Mouse (Mus musculus): ENCODE results near the gene Tmem79.
"Not testable (repeated sequence)": the region's sequence is repeated elsewhere in the genome, so short reads cannot be mapped to it uniquely, and the experiment has no call there.

The Tmem79 gene

DNA sequence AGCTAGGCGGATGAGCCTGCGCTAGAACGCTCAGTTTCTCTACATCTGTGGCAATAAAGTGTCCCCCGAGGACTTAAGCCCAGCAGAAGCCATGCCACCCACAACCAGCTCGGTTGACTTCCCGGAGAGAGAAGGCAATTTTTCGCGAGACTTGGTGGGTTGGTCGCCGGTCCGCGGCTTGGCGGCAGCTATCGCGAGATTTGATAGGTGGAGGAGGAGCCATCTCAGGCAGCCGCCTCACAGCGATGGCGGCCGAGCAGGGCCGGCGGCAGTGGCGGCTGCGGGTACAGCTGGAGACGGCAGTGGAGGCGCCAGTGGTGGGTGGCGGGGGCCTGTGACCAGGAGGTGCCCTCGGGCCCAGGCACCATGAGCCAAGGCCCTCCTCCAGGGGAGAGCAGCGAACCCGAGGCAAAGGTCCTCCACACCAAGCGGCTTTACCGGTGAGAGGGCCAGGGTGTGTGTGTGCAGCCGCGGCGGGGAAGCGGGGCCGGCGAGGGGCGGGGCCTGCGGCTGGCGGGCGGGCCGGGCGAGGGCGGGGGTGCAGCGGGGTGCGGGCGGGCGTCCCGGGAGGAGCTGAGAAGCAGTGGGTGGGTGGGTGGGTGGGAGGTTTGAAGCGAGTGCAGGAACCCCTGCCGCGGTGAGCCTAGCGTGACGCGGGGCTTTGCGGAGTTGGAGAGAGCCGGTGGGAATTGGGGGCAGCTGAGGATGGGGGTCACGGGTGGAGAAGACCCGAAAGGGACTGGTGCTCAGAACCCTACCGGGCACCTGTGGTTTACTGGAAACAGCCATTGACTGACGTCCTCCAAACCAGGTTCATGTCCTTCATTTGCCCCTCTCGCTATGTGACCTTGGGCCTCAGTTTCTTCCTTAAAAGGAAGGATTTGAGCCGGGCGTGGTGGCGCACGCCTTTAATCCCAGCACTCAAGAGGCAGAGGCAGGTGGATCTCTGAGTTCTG lies at the start of gene Tmem79, which contains the start of gene Smg5:
Gene Tmem79 (minus strand): TSS at position 91 of the 956 bp plus-strand sequence.
Gene Smg5 (plus strand): TSS at position 203 of the 956 bp plus-strand sequence.
- peak; percentile 98 for DNase-seq

DNA sequence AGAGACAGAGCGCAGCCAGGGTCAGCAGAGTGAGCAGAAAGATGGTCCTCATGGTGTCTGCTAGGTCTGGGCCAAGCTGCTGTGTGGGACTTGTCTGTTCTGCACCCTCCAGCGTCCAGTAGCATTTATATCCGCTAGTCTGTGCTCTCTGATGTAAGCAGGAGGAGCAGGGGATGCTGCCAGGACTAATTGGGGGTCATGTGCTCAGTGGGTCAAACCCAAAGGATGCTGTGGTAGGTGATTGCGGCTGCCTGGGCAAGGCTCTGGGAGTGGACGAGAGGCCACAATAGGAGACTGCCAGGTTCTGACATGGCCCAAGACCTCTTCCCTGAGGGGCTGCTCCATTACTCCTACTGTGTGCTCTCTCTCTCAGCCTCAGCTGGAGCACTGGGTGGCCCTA lies 48.4 kb upstream of the Tmem79 start, which contains the start of gene Bglap:
Gene Bglap (minus strand): TSS at position 101 of the 400 bp plus-strand sequence.
- DNase-seq, result no peak

- not testable (repeated sequence) for DNase-seq
Observed at GRCm38 (mm10) chr3:88382383-88382782, 46.4 kb upstream of the Tmem79 start.

- peak; percentile 57 for DNase-seq
Observed at GRCm38 (mm10) chr3:88381389-88382315, 45.7 kb upstream of the Tmem79 start.

DNA sequence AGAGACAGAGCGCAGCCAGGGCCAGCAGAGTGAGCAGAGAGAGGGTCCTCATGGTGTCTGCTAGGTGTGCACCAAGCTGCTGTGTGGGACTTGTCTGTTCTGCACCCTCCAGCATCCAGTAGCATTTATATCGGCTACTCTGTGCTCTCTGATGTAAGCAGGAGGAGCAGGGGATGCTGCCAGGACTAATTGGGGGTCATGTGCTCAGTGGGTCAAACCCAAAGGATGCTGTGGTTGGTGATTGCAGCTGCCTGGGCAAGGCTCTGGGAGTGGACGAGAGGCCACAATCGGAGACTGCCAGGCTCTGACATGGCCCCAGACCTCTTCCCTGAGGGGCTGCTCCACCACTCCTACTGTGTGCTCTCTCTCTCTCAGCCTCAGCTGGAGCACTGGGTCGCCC lies 42.7 kb upstream of the Tmem79 start, which contains the start of gene Bglap2:
Gene Bglap2 (minus strand): TSS at position 101 of the 400 bp plus-strand sequence.
- not testable (repeated sequence) for DNase-seq

DNA sequence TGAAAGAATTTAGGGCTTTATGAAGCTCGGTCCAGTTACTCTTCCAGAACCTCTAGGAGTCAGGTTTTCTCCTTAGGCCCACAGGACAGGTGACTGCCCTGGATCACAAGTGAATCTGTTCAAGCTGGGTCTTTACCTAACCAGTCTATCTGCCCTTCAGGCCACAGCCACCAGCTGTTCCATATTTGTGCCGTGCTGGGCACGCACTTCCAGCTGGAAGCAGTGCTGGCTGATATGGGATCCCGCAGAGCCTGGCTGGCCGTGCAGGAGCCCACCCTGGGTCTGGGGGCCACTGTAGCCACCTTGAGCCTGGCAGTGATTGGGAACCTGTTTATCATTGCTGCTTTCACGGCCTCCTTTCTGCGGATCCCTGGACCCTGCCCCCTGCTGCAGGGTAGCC lies 40.7 kb upstream of the Tmem79 start:
- not testable (repeated sequence) for DNase-seq

GRCm38 (mm10) chr3:88375750-88376626 lies 40.0 kb upstream of the Tmem79 start:
- DNase-seq, result peak; percentile 46

DNA sequence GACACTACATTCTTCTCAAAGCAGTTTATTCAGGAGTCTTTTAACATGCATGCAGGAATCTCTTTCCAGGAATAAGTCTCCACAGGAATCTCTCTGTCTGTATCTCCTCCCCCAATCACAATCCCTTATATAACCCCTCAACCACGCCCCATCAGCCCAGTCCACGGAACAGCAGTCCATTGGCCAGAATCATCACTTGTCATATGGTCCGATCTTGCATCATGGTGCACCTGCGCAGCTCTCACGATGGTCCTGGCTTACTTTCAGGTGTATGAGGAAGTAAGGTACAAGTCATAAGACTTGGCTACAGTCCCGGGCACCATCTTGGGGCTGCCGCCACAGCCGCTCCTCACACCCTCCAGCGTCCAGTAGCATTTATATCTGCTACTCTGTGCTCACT lies 36.7 kb upstream of the Tmem79 start, which contains the start of gene Bglap3:
Gene Bglap3 (minus strand): TSS at position 101 of the 400 bp plus-strand sequence.
- not testable (repeated sequence) for DNase-seq

DNA sequence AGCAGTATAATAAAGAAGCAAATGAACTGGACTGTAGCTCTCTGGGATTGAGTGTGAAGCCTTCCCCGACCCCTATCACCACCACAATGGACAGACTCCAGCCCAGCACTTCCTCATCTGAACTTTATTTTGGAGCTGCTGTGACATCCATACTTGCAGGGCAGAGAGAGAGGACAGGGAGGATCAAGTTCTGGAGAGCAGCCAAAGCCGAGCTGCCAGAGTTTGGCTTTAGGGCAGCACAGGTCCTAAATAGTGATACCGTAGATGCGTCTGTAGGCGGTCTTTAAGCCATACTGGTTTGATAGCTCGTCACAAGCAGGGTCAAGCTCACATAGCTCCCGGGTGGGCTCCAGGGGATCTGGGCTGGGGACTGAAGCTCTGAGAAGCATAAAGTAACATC lies 32.6 kb upstream of the Tmem79 start:
- not testable (repeated sequence) for DNase-seq

DNA sequence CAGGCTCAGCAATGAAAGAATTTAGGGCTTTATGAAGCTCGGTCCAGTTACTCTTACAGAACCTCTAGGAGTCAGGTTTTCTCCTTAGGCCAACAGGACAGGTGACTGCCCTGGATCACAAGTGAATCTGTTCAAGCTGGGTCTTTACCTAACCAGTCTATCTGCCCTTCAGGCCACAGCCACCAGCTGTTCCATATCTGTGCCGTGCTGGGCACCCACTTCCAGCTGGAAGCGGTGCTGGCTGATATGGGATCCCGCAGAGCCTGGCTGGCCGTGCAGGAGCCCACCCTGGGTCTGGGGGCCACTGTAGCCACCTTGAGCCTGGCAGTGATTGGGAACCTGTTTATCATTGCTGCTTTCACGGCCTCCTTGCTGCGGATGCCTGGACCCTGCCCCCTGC lies 31.6 kb upstream of the Tmem79 start:
- not testable (repeated sequence) for DNase-seq

DNA sequence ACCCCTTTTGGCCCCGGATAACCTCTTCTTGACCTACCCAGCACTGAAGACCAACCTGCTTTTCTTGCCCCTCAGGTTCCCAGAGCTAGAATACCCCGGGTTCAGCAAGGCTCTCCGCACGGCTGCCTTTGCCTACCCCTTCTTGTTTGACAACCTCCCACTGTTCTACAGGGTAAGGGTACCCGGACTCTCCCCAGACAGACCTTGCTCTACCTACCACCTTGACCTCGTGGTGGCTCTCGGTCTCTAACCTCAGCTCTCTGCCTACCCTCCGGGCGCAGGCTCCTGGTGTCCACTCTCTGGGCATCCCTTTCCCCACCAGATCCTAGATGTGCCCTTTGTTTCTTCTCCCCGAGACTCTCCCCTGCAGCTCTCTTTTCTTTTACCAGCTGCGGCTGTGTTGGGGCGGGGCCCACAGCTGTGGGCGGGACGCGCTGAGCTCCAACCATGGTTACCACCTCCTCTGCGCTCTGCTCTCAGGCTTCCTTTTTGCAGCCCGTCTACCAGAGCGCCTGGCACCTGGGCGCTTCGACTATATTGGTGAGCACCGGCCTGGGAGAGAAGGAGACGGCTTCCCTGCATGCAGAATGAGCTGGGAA lies 31.0 kb upstream of the Tmem79 start:
- DNase-seq, result peak; percentile 69

DNA sequence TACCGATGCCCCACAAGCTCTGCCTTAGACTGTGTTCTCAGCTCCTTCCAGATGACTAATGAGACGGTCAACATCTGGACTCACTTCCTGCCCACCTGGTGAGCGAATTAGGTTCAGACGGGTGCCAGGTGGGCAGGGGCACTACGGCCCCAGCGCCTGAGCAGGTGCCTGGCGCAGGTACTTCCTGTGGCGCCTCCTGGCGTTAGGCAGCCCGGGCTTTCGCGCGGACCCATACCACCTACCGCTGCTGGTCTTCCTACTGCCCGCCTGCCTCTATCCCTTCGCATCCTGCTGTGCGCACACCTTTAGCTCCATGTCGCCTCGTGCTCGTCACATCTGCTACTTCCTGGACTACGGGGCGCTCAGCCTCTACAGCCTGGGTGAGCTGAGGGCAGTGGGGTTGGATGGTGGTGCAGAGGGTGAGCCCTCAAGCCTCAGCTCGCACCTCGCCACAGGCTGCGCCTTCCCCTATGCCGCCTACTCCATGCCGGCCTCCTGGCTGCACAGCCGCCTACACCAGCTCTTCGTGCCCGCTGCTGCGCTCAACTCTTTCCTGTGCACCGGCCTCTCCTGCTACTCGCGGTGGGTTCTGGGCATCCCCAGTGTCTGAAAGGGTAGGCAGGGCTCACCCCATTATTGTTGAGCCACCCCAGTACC lies 29.9 kb upstream of the Tmem79 start:
- no peak for DNase-seq

- peak; percentile 90 for DNase-seq
Observed at GRCm38 (mm10) chr3:88364337-88364736, 28.4 kb upstream of the Tmem79 start, which contains the start of gene Paqr6. Gene Paqr6, plus strand, starts transcription at chr3:88364584.

GRCm38 (mm10) chr3:88363700-88364099 lies 27.8 kb upstream of the Tmem79 start:
- no peak for DNase-seq

DNA sequence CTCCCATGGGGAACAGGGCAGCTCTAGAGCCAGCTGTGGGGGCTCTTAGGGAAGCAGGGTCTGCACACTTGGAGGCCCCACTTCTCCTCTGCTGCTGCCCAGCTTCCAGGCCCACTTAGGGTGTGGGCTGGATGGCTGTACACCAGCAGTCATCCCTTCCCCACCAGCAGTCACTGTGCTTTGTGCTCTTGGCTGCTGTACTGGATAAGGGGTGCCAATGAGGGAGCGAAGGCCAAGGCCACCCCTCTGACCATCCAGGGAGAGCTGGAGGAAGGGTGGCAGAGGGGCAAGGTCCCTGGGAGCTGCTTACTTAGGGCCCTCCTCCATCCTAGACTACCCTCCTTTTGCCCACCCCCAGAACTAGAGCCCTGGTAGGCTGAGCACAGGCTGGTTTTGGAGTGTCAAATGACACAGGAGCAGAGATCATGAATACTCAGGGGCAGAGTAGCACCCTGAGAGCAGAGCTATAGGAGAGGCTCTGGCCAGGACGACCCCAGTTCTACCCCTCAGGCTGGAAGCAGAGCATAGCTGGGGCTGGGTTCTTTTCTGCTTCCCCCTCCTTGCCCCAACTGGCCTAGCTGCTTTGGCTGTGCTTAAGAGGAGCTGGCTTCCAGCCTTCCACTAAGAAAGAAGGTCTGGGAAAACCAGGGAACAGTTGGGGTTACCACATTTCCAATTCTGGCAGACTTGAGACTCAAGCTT lies 25.8 kb upstream of the Tmem79 start:
- DNase-seq, result no peak

DNA sequence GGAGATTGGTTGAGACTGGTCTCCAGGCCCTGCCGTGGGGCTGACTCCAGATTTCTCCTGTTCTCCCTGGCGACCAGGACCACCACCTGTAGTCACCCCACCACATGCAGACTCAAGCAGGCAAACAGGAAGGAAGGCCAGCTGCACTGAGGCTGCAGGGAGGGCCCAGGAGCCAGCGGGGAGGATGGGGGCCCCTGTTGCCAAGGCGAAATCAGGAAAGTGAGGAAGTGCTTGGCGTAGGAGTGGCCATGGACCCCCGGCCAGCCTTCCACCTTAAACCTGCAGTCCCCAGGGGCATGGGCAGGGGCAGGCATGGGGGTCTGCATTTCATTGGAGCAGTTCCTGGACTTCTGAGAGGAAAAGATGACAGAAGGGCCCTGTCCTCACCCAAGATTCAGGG lies 25.1 kb upstream of the Tmem79 start:
- no peak for DNase-seq

DNA sequence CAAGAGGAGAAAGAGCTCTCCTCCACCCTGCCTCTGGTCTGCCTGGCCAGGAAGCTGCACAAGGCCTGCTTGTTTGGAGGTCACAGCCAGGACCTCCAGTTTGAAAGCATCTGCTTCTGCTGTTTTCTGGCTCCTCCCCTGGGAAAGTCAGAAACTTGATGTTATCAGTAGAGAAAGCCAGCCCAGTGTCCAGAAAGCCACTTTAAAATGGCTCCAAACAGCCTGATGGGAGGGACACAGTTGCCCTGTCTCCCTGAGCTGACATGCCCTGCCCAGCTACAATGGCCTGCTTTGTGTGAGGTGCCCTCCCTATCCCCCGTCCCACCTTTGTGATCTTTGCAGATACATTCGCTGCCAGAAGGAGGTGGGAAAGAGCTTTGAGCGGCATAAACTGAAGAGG lies 24.0 kb upstream of the Tmem79 start:
- no peak for DNase-seq

DNA sequence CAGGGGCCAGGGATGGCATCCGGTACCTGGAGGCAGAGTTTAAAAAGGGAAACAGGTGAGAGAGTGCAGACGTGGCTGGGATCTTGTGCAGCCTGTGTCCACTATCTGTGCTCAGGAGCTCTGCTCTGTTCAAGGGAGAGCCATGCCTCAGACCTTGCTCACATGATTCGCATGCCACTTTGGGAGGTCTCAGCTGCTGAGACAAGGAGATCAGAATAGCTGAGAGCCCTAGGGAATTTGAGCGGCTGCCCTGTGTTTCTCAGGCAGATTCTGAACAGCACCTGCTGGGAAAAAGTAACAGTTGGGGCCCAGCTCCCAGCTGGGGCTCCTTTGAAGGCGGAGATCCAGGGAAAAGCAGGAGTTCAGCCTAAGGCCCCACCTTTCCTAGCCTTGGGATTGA lies 23.6 kb upstream of the Tmem79 start:
- no peak for DNase-seq

GRCm38 (mm10) chr3:88354396-88355165 lies 18.6 kb upstream of the Tmem79 start:
- no peak for DNase-seq
